Mouse (Mus musculus): ENCODE results near the gene Thnsl2. TPM values are rescaled to one million over a fixed set of nuclear protein-coding genes. Genes with fewer than 3 reads are reported as not detected.

The Thnsl2 gene
- polyA plus RNA-seq, 1 experiment: 0.06 TPM

DNA sequence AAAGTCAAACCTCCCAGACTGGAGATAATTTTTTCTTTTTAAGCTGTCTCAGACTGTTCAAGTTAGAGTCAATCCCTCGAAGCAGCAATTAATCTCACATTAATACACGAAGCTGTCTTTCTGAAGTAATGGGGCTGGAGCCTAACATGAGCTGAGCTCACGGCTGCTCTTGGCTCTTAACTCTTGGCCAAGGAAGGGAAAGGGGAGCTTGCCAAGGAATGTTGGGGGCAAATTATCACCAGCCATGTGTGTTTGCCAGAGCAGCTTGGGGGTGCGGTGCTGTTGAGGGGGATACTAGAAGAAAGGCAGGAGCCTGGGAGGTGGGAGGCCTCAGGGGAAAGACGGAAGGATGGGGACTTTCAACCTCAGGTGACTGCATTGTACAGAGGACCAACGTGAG lies 63.0 kb downstream of the Thnsl2 start:
- H3K4me2 ChIP-seq (ENCODE audit: low read depth): no peak overlapping the region
- H3K79me2 ChIP-seq (ENCODE audit: control insufficient read depth, insufficient read depth): no peaks in the 10 kb centered on the region

More for the DNA sequence above, 63.0 kb downstream of the Thnsl2 start:
- no peak for TF ChIP-seq REST (IDR thresholded peaks at IDR 0.05; ENCODE audit: insufficient read depth, insufficient read length)
- no peak for TF ChIP-seq POLR2AphosphoS2 (IDR thresholded peaks at IDR 0.05; ENCODE audit: insufficient read length, low read depth)
- no peak for TF ChIP-seq MYOD1 (IDR thresholded peaks at IDR 0.05; ENCODE audit: control insufficient read depth in 1 of 3, insufficient read length in 2 of 3, low read depth in 2 of 3)
- TF ChIP-seq MAX (IDR thresholded peaks at IDR 0.05; ENCODE audit: low read depth): no peak
- TF ChIP-seq E2F4 (IDR thresholded peaks at IDR 0.05; ENCODE audit: insufficient read depth): no peak
- no peak for TF ChIP-seq TCF12 (IDR thresholded peaks at IDR 0.05; ENCODE audit: insufficient read depth, poor library complexity, severe bottlenecking)
- no peak for TF ChIP-seq USF1 (IDR thresholded peaks at IDR 0.05; ENCODE audit: low read depth)
- no peak for TF ChIP-seq MYOG (IDR thresholded peaks at IDR 0.05; ENCODE audit: control insufficient read depth in 1 of 3, insufficient read depth in 1 of 3, insufficient read length in 2 of 3, low read depth in 2 of 3)
- TF ChIP-seq CEBPB (IDR thresholded peaks at IDR 0.05; ENCODE audit: insufficient read depth, poor library complexity, severe bottlenecking): no peak
- TF ChIP-seq SRF (IDR thresholded peaks at IDR 0.05; ENCODE audit: control insufficient read depth, insufficient read length, low read depth): no peak
- TF ChIP-seq TCF3 (IDR thresholded peaks at IDR 0.05; ENCODE audit: insufficient read length, low read depth): no peak
- TF ChIP-seq POLR2A (IDR thresholded peaks at IDR 0.05; ENCODE audit: insufficient read length, low read depth): no peak
- Histone ChIP-seq H3K27me3 (ENCODE audit: control insufficient read depth, insufficient read depth, insufficient read length) (no peaks in the 10 kb centered on the region), H3K36me3 (ENCODE audit: control insufficient read depth, insufficient read depth) (no peaks in the 10 kb centered on the region), H3K4me3 (no peak overlapping the region), H3ac (ENCODE audit: control insufficient read depth, insufficient read length) (no peak overlapping the region)

Other genes starting within 250 kb of the Thnsl2 start
- gene Tex37, start 225.5 kb downstream of the Thnsl2 start, polyA plus RNA-seq (2012; fragmentation: generic; extraction: Trizol): not detected
- not detected for gene Foxi3, start 187.9 kb downstream of the Thnsl2 start, polyA plus RNA-seq (2012; fragmentation: generic; extraction: Trizol)
- not detected for gene Fabp1, start 55.4 kb upstream of the Thnsl2 start, polyA plus RNA-seq (2012; fragmentation: generic; extraction: Trizol)
- gene Krcc1, start 127.2 kb upstream of the Thnsl2 start, polyA plus RNA-seq (2012; fragmentation: generic; extraction: Trizol): 18.6 TPM
- gene Smyd1, start 177.8 kb upstream of the Thnsl2 start, polyA plus RNA-seq (2012; fragmentation: generic; extraction: Trizol): 141 TPM
- not detected for gene Cd8b1, start 178.3 kb upstream of the Thnsl2 start, polyA plus RNA-seq (2012; fragmentation: generic; extraction: Trizol)
- not detected for gene Cd8a, start 229.0 kb upstream of the Thnsl2 start, polyA plus RNA-seq (2012; fragmentation: generic; extraction: Trizol)

Data from myocyte (in vitro differentiated cells).